Mouse (Mus musculus): ENCODE data around the gene Ralgapb. TPM values are rescaled to one million over a fixed set of nuclear protein-coding genes. Genes with fewer than 3 reads are reported as not detected.

Ralgapb gene
- polyA plus RNA-seq, 1 experiment, result 8.4 TPM

DNA sequence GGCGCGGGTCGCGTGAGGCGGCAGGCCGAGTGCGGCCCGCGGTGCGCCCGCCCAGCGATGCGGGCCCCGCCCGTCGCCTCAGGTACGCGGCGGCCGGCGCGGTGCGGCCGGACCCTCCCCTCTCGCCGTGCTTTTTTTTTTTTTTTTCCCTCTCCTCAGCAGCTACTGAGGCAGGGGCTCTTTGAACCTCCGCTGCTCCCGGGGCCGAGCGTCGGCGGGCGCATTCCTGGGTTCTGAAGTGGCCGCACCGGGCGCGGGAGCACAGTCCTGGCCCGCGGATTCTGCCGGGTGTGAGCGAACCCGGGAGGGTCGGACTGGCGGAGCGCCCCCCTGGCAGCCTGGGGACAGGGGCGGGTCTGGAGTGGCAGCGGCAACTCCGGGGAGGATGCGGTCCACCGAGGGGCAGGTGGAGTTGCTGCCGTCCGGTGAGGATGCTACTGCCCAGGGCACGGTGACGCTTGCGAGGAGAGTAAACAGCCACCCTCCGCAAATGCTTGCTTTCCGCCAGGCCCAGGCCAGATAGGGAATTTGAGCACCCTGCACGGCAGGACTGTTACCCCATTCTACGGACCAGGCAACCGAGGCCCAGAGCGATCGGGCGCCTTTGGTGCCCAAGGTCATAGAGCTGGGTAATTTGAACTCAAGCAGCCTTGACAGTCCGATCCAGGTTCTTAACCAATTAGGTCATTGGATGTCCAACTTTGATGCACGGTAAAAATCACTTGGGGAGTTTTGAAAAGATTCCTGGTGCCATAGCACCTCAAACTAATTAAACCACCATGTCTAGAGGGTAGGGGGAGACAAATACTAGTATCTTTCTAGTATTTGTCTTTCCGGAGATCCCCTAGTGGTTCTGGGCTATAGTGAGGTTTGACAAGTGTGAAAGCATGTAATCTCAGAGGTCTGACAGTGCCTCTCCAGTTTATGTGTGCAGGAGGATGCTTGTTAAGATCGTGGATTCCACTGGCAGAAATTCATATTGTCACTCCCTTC is 670 bp downstream of the Ralgapb start:
- no peaks in the 10 kb centered on the region for H3K36me3 ChIP-seq (ENCODE audit: control insufficient read depth, insufficient read depth)
- no peak for TF ChIP-seq CTCF (IDR thresholded peaks at IDR 0.05; ENCODE audit: control insufficient read depth, insufficient read depth, insufficient read length)
- TF ChIP-seq USF1 (IDR thresholded peaks at IDR 0.05; ENCODE audit: low read depth), result no peak
- no peak for TF ChIP-seq MAX (IDR thresholded peaks at IDR 0.05)
- no peak for TF ChIP-seq FOSL1 (IDR thresholded peaks at IDR 0.05; ENCODE audit: insufficient read depth, low read length, poor library complexity, severe bottlenecking)
- TF ChIP-seq CEBPB (IDR thresholded peaks at IDR 0.05; ENCODE audit: low read depth), result no peak
- no peak for TF ChIP-seq MYOG (IDR thresholded peaks at IDR 0.05; ENCODE audit: control insufficient read depth, extremely low read depth, insufficient read length)
- TF ChIP-seq MYOD1 (IDR thresholded peaks at IDR 0.05; ENCODE audit: control insufficient read depth, insufficient read length, low read depth), result no peak
- H3K79me2 ChIP-seq (ENCODE audit: control insufficient read depth, insufficient read depth), result peaks cover 56% of the 10 kb centered on the region
- peaks cover 47% of the 10 kb centered on the region for H3K79me3 ChIP-seq (ENCODE audit: low read depth)
- H3K27me3 ChIP-seq (ENCODE audit: control insufficient read depth, insufficient read depth, insufficient read length), result no peaks in the 10 kb centered on the region
- peak overlapping the region; percentile 92 for H3ac ChIP-seq (ENCODE audit: control insufficient read depth, insufficient read length, low read depth)
- H3K4me3 ChIP-seq (ENCODE audit: insufficient read depth, poor library complexity, severe bottlenecking), result peak overlapping the region; percentile 87

DNA sequence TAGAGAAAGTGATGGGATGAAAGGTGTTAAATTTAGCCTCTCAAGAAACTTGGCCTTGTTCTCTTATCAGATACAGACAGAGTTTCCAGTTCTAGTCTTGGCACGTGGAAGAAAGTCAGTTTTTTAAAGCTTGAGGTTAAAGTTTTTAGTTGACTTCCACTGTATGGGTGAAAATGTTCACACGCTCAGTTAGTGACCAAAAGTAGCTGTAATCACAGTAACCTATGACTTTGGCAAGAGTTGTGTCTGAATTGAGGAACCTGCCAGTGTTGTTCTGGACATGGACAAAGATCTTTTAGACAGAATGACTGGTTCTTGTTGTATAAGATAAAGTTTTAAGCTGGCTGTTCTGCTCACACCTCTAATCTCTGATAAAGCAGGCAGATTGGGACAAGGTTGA is 3.6 kb downstream of the Ralgapb start:
- TF ChIP-seq MYOG (IDR thresholded peaks at IDR 0.05; ENCODE audit: control insufficient read depth, extremely low read depth, insufficient read length) (no peak), MYOD1 (IDR thresholded peaks at IDR 0.05; ENCODE audit: control insufficient read depth, insufficient read length, low read depth) (no peak), MAX (IDR thresholded peaks at IDR 0.05) (no peak), CTCF (IDR thresholded peaks at IDR 0.05; ENCODE audit: control insufficient read depth, insufficient read depth, insufficient read length) (no peak), USF1 (IDR thresholded peaks at IDR 0.05; ENCODE audit: low read depth) (no peak), FOSL1 (IDR thresholded peaks at IDR 0.05; ENCODE audit: insufficient read depth, low read length, poor library complexity, severe bottlenecking) (no peak)
- Histone ChIP-seq H3K79me3 (ENCODE audit: low read depth) (peaks cover 67% of the 10 kb centered on the region), H3K4me3 (ENCODE audit: insufficient read depth, poor library complexity, severe bottlenecking) (no peak overlapping the region), H3K27me3 (ENCODE audit: control insufficient read depth, insufficient read depth, insufficient read length) (no peaks in the 10 kb centered on the region), H3ac (ENCODE audit: control insufficient read depth, insufficient read length, low read depth) (no peak overlapping the region), H3K79me2 (ENCODE audit: control insufficient read depth, insufficient read depth) (peaks cover 83% of the 10 kb centered on the region), H3K36me3 (ENCODE audit: control insufficient read depth, insufficient read depth) (no peaks in the 10 kb centered on the region)

DNA sequence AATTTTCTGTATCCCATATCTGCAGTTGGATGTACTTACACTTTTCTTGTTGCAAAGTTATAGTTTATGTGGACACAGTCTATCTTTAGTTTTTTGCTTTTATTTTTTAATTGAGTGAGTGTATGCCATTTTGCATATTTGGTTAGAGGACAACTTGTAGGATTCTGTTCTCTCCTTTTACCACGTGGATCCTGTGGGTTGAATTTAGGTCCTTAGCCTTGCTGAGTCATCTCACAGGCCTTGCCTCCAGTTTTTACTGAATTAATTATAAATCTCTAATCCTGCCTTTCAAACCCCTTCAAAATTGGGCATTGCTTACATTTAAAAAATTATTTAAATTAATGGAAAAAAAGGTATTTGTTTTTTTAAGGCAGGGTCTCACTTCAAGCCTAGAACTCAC is 6.2 kb downstream of the Ralgapb start:
- Histone ChIP-seq H3K79me2 (ENCODE audit: control insufficient read depth, insufficient read depth) (peaks cover 98% of the 10 kb centered on the region), H3K27me3 (ENCODE audit: control insufficient read depth, insufficient read depth, insufficient read length) (no peaks in the 10 kb centered on the region), H3K36me3 (ENCODE audit: control insufficient read depth, insufficient read depth) (peaks cover 8% of the 10 kb centered on the region), H3K79me3 (ENCODE audit: low read depth) (peaks cover 69% of the 10 kb centered on the region), H3ac (ENCODE audit: control insufficient read depth, insufficient read length, low read depth) (no peak overlapping the region), H3K4me3 (ENCODE audit: insufficient read depth, poor library complexity, severe bottlenecking) (no peak overlapping the region)
- TF ChIP-seq MYOD1 (IDR thresholded peaks at IDR 0.05; ENCODE audit: control insufficient read depth, insufficient read length, low read depth) (no peak), CTCF (IDR thresholded peaks at IDR 0.05; ENCODE audit: control insufficient read depth, insufficient read depth, insufficient read length) (no peak), USF1 (IDR thresholded peaks at IDR 0.05; ENCODE audit: low read depth) (peak; percentile 7), CEBPB (IDR thresholded peaks at IDR 0.05; ENCODE audit: low read depth) (no peak), FOSL1 (IDR thresholded peaks at IDR 0.05; ENCODE audit: insufficient read depth, low read length, poor library complexity, severe bottlenecking) (no peak), MAX (IDR thresholded peaks at IDR 0.05) (peak; percentile 39), MYOG (IDR thresholded peaks at IDR 0.05; ENCODE audit: control insufficient read depth, extremely low read depth, insufficient read length) (no peak)

GRCm38 (mm10) chr2:158418663-158419062 is 9.0 kb downstream of the Ralgapb start:
- Histone ChIP-seq H3ac (ENCODE audit: control insufficient read depth, insufficient read length, low read depth) (no peak overlapping the region), H3K79me2 (ENCODE audit: control insufficient read depth, insufficient read depth) (peaks cover 93% of the 10 kb centered on the region), H3K36me3 (ENCODE audit: control insufficient read depth, insufficient read depth) (peaks cover 26% of the 10 kb centered on the region), H3K27me3 (ENCODE audit: control insufficient read depth, insufficient read depth, insufficient read length) (no peaks in the 10 kb centered on the region), H3K79me3 (ENCODE audit: low read depth) (peaks cover 43% of the 10 kb centered on the region), H3K4me3 (ENCODE audit: insufficient read depth, poor library complexity, severe bottlenecking) (no peak overlapping the region)
- TF ChIP-seq USF1 (IDR thresholded peaks at IDR 0.05; ENCODE audit: low read depth), result no peak
- no peak for TF ChIP-seq CEBPB (IDR thresholded peaks at IDR 0.05; ENCODE audit: low read depth)
- TF ChIP-seq CTCF (IDR thresholded peaks at IDR 0.05; ENCODE audit: control insufficient read depth, insufficient read depth, insufficient read length), result no peak
- TF ChIP-seq MAX (IDR thresholded peaks at IDR 0.05), result no peak
- no peak for TF ChIP-seq FOSL1 (IDR thresholded peaks at IDR 0.05; ENCODE audit: insufficient read depth, low read length, poor library complexity, severe bottlenecking)
- no peak for TF ChIP-seq MYOG (IDR thresholded peaks at IDR 0.05; ENCODE audit: control insufficient read depth, extremely low read depth, insufficient read length)

DNA sequence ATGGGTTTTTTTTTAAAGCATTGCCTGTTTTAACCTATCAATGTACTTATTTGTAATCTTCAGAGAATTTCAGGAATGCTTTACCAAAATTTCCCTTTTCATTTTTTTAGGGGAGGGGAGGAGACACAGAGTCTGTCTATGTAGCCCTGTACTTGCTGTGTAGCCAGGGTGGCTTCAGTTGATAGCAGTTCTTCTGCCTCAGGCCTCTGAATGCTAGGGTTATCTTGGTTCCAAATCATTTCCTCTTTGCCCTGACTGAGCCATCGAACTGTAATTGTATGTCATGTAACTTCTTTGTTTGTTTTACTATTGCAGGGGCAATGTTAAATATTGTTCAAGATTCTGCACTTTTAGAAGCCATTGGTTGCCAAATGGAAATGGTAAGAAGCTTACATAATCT is 36.2 kb downstream of the Ralgapb start:
- Histone ChIP-seq H3K4me3 (ENCODE audit: insufficient read depth, poor library complexity, severe bottlenecking) (no peak overlapping the region), H3K79me3 (ENCODE audit: low read depth) (no peaks in the 10 kb centered on the region), H3K79me2 (ENCODE audit: control insufficient read depth, insufficient read depth) (no peaks in the 10 kb centered on the region), H3K27me3 (ENCODE audit: control insufficient read depth, insufficient read depth, insufficient read length) (no peaks in the 10 kb centered on the region), H3K36me3 (ENCODE audit: control insufficient read depth, insufficient read depth) (peaks cover 70% of the 10 kb centered on the region), H3ac (ENCODE audit: control insufficient read depth, insufficient read length, low read depth) (no peak overlapping the region)
- TF ChIP-seq MAX (IDR thresholded peaks at IDR 0.05), result no peak
- TF ChIP-seq FOSL1 (IDR thresholded peaks at IDR 0.05; ENCODE audit: insufficient read depth, low read length, poor library complexity, severe bottlenecking), result no peak
- no peak for TF ChIP-seq CTCF (IDR thresholded peaks at IDR 0.05; ENCODE audit: control insufficient read depth, insufficient read depth, insufficient read length)
- TF ChIP-seq MYOD1 (IDR thresholded peaks at IDR 0.05; ENCODE audit: control insufficient read depth, insufficient read length, low read depth), result no peak
- TF ChIP-seq USF1 (IDR thresholded peaks at IDR 0.05; ENCODE audit: low read depth), result no peak
- no peak for TF ChIP-seq CEBPB (IDR thresholded peaks at IDR 0.05; ENCODE audit: low read depth)
- TF ChIP-seq MYOG (IDR thresholded peaks at IDR 0.05; ENCODE audit: control insufficient read depth, extremely low read depth, insufficient read length), result no peak
